Mouse (Mus musculus) CH12.LX (cell line): ENCODE results near the gene Rpgrip1. TPM values are rescaled to one million over a fixed set of nuclear protein-coding genes. Genes with fewer than 3 reads are reported as not detected.
A peak's percentile ranks its signal among the peaks of the same experiment; 100 is the strongest.

ENCODE experiments used
- DNase-seq: peaks from one replicate; pipeline ENCODE4 v3.0.0-alpha.2; 2013; ENCODE audit errors: extremely low read depth
- H3K27ac ChIP-seq: 2 replicates; pipeline ENCODE4 v1.5.1; 2012; ENCODE audit warnings: low read depth, mild to moderate bottlenecking, control low read depth, moderate library complexity; ENCODE audit not compliant: insufficient read depth
- H3K27me3 ChIP-seq: replicated peaks from 2 replicates; pipeline ENCODE3; 2012; ENCODE audit warnings: inconsistent platforms
- H3K36me3 ChIP-seq, 2 experiments: replicated peaks in 1 of 2; 2 replicates each; pipeline versions ENCODE3 to v1.6.1; 2012; ENCODE audit warnings: inconsistent platforms in 1 of 2, low read length in 1 of 2, mild to moderate bottlenecking in 1 of 2, mixed read lengths in 1 of 2, moderate library complexity in 1 of 2; ENCODE audit not compliant: control insufficient read depth in 1 of 2, insufficient read depth in 1 of 2
- H3K4me1 ChIP-seq, 2 experiments: 2 replicates each; pipeline ENCODE4 v1.6.1; 2012; ENCODE audit warnings: inconsistent platforms in 1 of 2, moderate library complexity in 1 of 2; ENCODE audit not compliant: insufficient read depth in 2 of 2, control insufficient read depth in 1 of 2
- H3K4me2 ChIP-seq: 2 replicates; pipeline ENCODE4 v1.6.1; 2012; ENCODE audit warnings: low read depth, mild to moderate bottlenecking, control low read depth; ENCODE audit not compliant: poor library complexity, insufficient read depth, severe bottlenecking
- H3K4me3 ChIP-seq, 3 experiments: fragments of 150-350 bp in 1 of 3; sonication (generic) in 1 of 3; replicated peaks in 1 of 3; 2 replicates each; pipeline versions ENCODE3 to v1.5.1; 2011 to 2012; ENCODE audit warnings: low read depth in 2 of 3, low read length in 2 of 3, mild to moderate bottlenecking in 2 of 3, moderate library complexity in 2 of 3, control low read depth in 1 of 3, improper control_type of control experiment in 1 of 3, inconsistent platforms in 1 of 3, mixed read lengths in 1 of 3; ENCODE audit not compliant: poor library complexity in 1 of 3
- H3K79me2 ChIP-seq: replicated peaks from 2 replicates; pipeline ENCODE4 v1.6.1; 2012; ENCODE audit warnings: mild to moderate bottlenecking, moderate library complexity; ENCODE audit not compliant: control insufficient read depth, poor library complexity, insufficient read depth, severe bottlenecking; ENCODE audit errors: extremely low read depth
- H3K9ac ChIP-seq: 2 replicates; pipeline ENCODE4 v1.6.1; 2012; ENCODE audit warnings: low read depth, mild to moderate bottlenecking, control low read depth, moderate library complexity; ENCODE audit not compliant: insufficient read depth
- H3K9me3 ChIP-seq: replicated peaks from 2 replicates; pipeline ENCODE3; 2012; ENCODE audit warnings: low read length, inconsistent platforms, mixed read lengths
- CHD1 ChIP-seq: IDR thresholded peaks from 2 replicates; pipeline ENCODE4 v1.6.1; 2012; ENCODE audit warnings: low read depth, low read length, improper control_type of control experiment, inconsistent platforms
- CHD2 ChIP-seq: IDR thresholded peaks from 2 replicates; pipeline ENCODE4 v1.6.1; 2011; ENCODE audit warnings: low read length, improper control_type of control experiment
- E2F4 ChIP-seq: IDR thresholded peaks from 2 replicates; pipeline ENCODE4 v1.6.1; 2011; ENCODE audit warnings: low read depth, low read length, improper control_type of control experiment; ENCODE audit not compliant: insufficient replicate concordance
- ELF1 ChIP-seq: IDR thresholded peaks from 2 replicates; pipeline ENCODE4 v1.6.1; 2014; ENCODE audit warnings: low read depth, mild to moderate bottlenecking, inconsistent platforms, low read length, improper control_type of control experiment
- EP300 ChIP-seq: IDR thresholded peaks from 2 replicates; pipeline ENCODE4 v1.6.1; 2011; ENCODE audit warnings: low read length, improper control_type of control experiment
- ETS1 ChIP-seq: conservative IDR thresholded peaks from 2 replicates; pipeline ENCODE4 v1.6.1; 2012; ENCODE audit warnings: low read depth, mild to moderate bottlenecking, inconsistent platforms, low read length, improper control_type of control experiment, moderate library complexity
- GABPA ChIP-seq: IDR thresholded peaks from 2 replicates; pipeline ENCODE4 v1.6.1; 2012; ENCODE audit warnings: low read depth, low read length, improper control_type of control experiment, inconsistent platforms; ENCODE audit not compliant: insufficient replicate concordance
- HCFC1 ChIP-seq: IDR thresholded peaks from 2 replicates; pipeline ENCODE4 v1.6.1; 2012; ENCODE audit warnings: low read depth, mild to moderate bottlenecking, inconsistent platforms, low read length, improper control_type of control experiment
- KAT2A ChIP-seq: IDR thresholded peaks from 2 replicates; pipeline ENCODE4 v1.6.1; 2012; ENCODE audit warnings: low read length, improper control_type of control experiment, inconsistent platforms; ENCODE audit not compliant: insufficient replicate concordance
- MAFK ChIP-seq: IDR thresholded peaks from 2 replicates; pipeline ENCODE4 v1.6.1; 2011; ENCODE audit warnings: low read length, improper control_type of control experiment; ENCODE audit not compliant: insufficient replicate concordance
- MEF2A ChIP-seq: IDR thresholded peaks from 2 replicates; pipeline ENCODE4 v1.6.1; 2014; ENCODE audit warnings: low read depth, mild to moderate bottlenecking, inconsistent platforms, low read length, improper control_type of control experiment, borderline replicate concordance
- MXI1 ChIP-seq: IDR thresholded peaks from 2 replicates; pipeline ENCODE4 v1.6.1; 2011; ENCODE audit warnings: mild to moderate bottlenecking, low read depth, low read length, improper control_type of control experiment
- PAX5 ChIP-seq: IDR thresholded peaks from 2 replicates; pipeline ENCODE4 v1.6.1; 2012; ENCODE audit warnings: low read length, inconsistent platforms, mixed read lengths
- POLR2AphosphoS2 ChIP-seq: IDR thresholded peaks from 2 replicates; pipeline ENCODE4 v1.6.1; 2011; ENCODE audit warnings: low read depth, low read length, improper control_type of control experiment
- RCOR1 ChIP-seq: conservative IDR thresholded peaks from 2 replicates; pipeline ENCODE4 v1.6.1; 2012; ENCODE audit warnings: low read depth, mild to moderate bottlenecking, inconsistent platforms, low read length, improper control_type of control experiment
- SMC3 ChIP-seq: IDR thresholded peaks from 2 replicates; pipeline ENCODE4 v1.6.1; 2011; ENCODE audit warnings: low read depth, low read length, improper control_type of control experiment
- TBP ChIP-seq: conservative IDR thresholded peaks from 2 replicates; pipeline ENCODE4 v1.6.1; 2011; ENCODE audit warnings: low read depth, low read length, improper control_type of control experiment
- UBTF ChIP-seq: IDR thresholded peaks from 2 replicates; pipeline ENCODE4 v1.6.1; 2012; ENCODE audit warnings: low read depth, mild to moderate bottlenecking, inconsistent platforms, low read length, improper control_type of control experiment, moderate library complexity
- ZC3H11A ChIP-seq: IDR thresholded peaks from 2 replicates; pipeline ENCODE4 v1.6.1; 2012; ENCODE audit warnings: low read depth, mild to moderate bottlenecking, inconsistent platforms, low read length, improper control_type of control experiment
- ZMIZ1 ChIP-seq: IDR thresholded peaks from 2 replicates; pipeline ENCODE4 v1.6.1; 2012; ENCODE audit warnings: low read depth, mild to moderate bottlenecking, inconsistent platforms, low read length, improper control_type of control experiment
- ZNF384 ChIP-seq: IDR thresholded peaks from 2 replicates; pipeline ENCODE4 v1.6.1; 2012; ENCODE audit warnings: low read depth, low read length, improper control_type of control experiment, inconsistent platforms
- dilution Hi-C: fragments of 300-500 bp; cut with MboI; formaldehyde crosslinking; loops from 2 replicates; pipeline ENCODE4 v1.14.3; 2020; ENCODE audit warnings: low sequenced_read_pairs; ENCODE audit not compliant: extremely low pct_unique_long_range_greater_than_20kb, extremely low pct_ligation_motif_present
- in situ Hi-C: fragments of 300-500 bp; cut with MboI; formaldehyde crosslinking; loops from 3 replicates; pipeline ENCODE4 v1.14.3; 2019; ENCODE audit warnings: low sequenced_read_pairs, low pct_ligation_motif_present, low pct_unique_long_range_greater_than_20kb, mixed read lengths
- polyA plus RNA-seq: library from polyadenylated mRNA; unstranded; fragments of >175 nt; gene quantifications from 2 replicates; pipeline ENCODE4 v1.2.1, GENCODE M21; 2012; ENCODE audit warnings: low read depth; ENCODE audit not compliant: insufficient read length
- total RNA-seq, 2 experiments: library from RNA; depleted of rRNA; stranded (reverse); fragments of 300-350 nt in 1 of 2; fragments of >200 nt in 1 of 2; gene quantifications; 2 replicates each; pipeline ENCODE4 v1.2.3; 2012 to 2014

The Rpgrip1 gene
- total and polyA plus RNA-seq, 3 experiments, result 7.3 to 41.8 (median 15.0) TPM

DNA sequence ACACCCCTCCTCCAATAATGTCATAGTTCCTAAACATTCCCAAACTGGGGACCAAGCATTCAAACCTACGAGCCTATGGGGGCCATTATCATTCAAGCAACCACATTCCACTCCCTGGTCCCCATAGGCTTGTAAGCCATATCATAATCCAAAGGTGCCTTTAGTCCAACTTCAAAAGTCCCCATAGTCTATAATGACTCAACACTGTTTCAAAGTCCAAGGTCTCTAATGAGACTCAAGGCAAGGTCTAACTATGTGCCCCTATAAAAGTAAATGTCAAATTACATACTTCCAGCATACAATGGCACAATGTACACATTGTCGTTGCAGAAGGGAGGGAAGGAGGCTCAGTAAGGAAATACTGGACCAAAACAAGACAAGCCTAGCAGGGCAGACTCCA is 44.5 kb downstream of the Rpgrip1 start:
- TF ChIP-seq POLR2AphosphoS2 (peak; percentile 13; the same call in 1 of the 2 replicates), CHD2 (no peak)
- dilution Hi-C loops (no loop called here), in situ Hi-C loops (no loop called here)
- H3K36me3 ChIP-seq, result peaks cover 25 to 63% of the 10 kb centered on the region in 2 experiments
- no peak overlapping the region for H3K4me2 ChIP-seq
- H3K4me1 ChIP-seq, result peaks cover 3 to 10% of the 10 kb centered on the region in 2 experiments; a peak in 3 of 4 replicates
- no peak overlapping the region for H3K27ac ChIP-seq
- no peaks in the 10 kb centered on the region for H3K9me3 ChIP-seq
- H3K27me3 ChIP-seq, result no peaks in the 10 kb centered on the region
- no peak overlapping the region for H3K9ac ChIP-seq
- H3K79me2 ChIP-seq, result no peaks in the 10 kb centered on the region
- no peak for DNase-seq
- H3K4me3 ChIP-seq, result no peak overlapping the region

- Histone ChIP-seq H3K4me1 (peaks cover 0 to 36% of the 10 kb centered on the region in 2 experiments; a peak in 2 of 4 replicates), H3K79me2 (peaks cover 3% of the 10 kb centered on the region; the same call in 1 of the 2 replicates), H3K4me2 (no peak overlapping the region), H3K4me3 (no peak overlapping the region), H3K27ac (no peak overlapping the region), H3K9ac (no peak overlapping the region), H3K36me3 (peaks cover 64 to 83% of the 10 kb centered on the region in 2 experiments), H3K27me3 (no peaks in the 10 kb centered on the region), H3K9me3 (no peaks in the 10 kb centered on the region)
- in situ Hi-C loops, result no loop called here
- dilution Hi-C loops, result no loop called here
- no peak for DNase-seq
- no peak for TF ChIP-seq GABPA
- no peak for TF ChIP-seq HCFC1
- TF ChIP-seq RCOR1, result no peak
- TF ChIP-seq SMC3, result no peak
- no peak for TF ChIP-seq E2F4
- TF ChIP-seq CHD1, result no peak
- TF ChIP-seq TBP, result no peak
Measured at GRCm38 (mm10) chr14:52160911-52161310, 50.4 kb downstream of the Rpgrip1 start.

DNA sequence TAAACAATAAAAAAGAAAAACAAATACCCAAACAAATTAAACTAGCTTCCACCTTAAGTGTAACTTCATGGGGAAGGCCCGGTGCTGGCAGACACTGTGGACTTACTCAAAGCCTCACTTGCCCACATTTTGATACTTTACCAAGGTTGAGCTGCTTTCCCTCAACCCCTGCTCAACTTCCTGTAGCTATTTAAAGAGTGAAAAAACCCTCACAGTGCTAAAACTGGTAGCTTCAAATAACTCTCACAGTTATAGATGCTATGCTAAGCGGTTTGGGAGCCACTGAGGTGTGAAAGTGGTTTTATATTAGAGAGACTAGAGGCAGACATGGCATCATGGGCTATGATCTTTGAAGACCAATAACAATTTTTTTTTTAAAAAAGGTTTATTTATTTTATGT is 56.1 kb downstream of the Rpgrip1 start:
- TF ChIP-seq UBTF, result no peak
- no peak for TF ChIP-seq ZC3H11A
- no peak for TF ChIP-seq KAT2A
- TF ChIP-seq ETS1, result peak; percentile 70
- TF ChIP-seq MEF2A, result peak; percentile 97
- TF ChIP-seq ZMIZ1, result no peak
- TF ChIP-seq ELF1, result 0 out of 2 replicates have a peak, but pooled peaks have one; percentile 18
- TF ChIP-seq CHD2, result no peak
- TF ChIP-seq ZNF384, result no peak
- no peak for TF ChIP-seq MXI1
- 0 out of 2 replicates have a peak, but pooled peaks have one; percentile 6 for TF ChIP-seq MAFK
- peak; percentile 31; the same call in 1 of the 2 replicates for TF ChIP-seq EP300
- no peak for TF ChIP-seq PAX5
- dilution Hi-C loops, result no loop called here
- Histone ChIP-seq H3K4me3 (no peak overlapping the region), H3K9me3 (no peaks in the 10 kb centered on the region), H3K4me2 (peak overlapping the region; percentile 29; the same call in 1 of the 2 replicates), H3K27ac (no peak overlapping the region), H3K36me3 (peaks cover 50 to 75% of the 10 kb centered on the region in 2 experiments), H3K4me1 (peaks cover 0 to 59% of the 10 kb centered on the region in 2 experiments; a peak in 2 of 4 replicates), H3K79me2 (peaks cover 16% of the 10 kb centered on the region), H3K9ac (no peak overlapping the region), H3K27me3 (no peaks in the 10 kb centered on the region)
- in situ Hi-C loops, result no loop called here
- DNase-seq, result peak; percentile 79
